Mouse (Mus musculus) megakaryocyte, embryonic 14.5 days (primary cell): ENCODE measurements at regions not wholly inside any gene's neighbourhood (a gene's known extent, or its start where the extent isn't known, plus 50 kb on each side); places are given as distances from the start of the nearest gene placed in this dataset.

Source experiments
- FLI1 ChIP-seq: IDR thresholded peaks from 2 replicates; pipeline ENCODE4 v1.6.1; 2012; ENCODE audit warnings: low read length, inconsistent platforms, mixed read lengths
- GATA1 ChIP-seq: IDR thresholded peaks from 3 replicates; pipeline ENCODE4 v1.6.1; 2012; ENCODE audit warnings: mixed read lengths, low read length, inconsistent platforms, borderline replicate concordance

DNA sequence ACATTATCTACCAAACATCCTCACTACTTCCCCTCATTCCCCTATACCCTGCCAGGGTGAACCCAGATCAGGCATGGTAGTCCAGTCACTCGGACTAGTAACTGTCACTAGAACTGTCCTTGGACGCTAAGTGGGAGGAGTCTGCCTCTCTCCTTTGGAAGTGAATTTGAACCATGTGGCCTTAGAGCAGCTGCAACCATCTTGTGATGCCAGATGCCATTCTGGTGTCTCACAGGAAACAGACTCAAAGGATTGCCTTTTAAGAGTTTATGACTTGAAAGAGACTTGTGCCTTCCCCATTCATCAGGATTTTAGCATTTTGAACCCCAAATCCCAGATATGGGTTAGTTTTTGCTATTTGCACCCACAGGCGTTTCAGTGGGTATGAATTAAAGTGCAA is 56.9 kb upstream of the Sestd1 start:
- TF ChIP-seq FLI1: no peak
- no peak for TF ChIP-seq GATA1
